Comparison of ENCODE assay signal across 9 mouse cellular contexts in the genomic region with DNA sequence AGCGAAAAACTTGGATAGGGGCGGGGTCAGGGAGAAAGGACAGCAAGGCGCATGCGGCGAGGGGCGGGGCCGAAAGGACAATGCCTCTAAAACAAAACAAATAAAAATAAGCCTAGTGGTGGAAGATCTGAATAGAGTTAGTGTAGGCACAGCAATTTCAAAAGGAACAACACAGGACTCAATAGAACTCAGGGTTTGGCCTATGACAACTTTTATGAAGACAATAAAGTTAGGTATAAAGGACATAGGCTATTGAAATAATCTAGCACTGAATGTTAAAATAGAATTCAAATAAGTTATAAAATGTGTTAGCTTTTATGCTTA. TPM values are rescaled to one million over a fixed set of nuclear protein-coding genes. Genes with fewer than 3 reads are reported as not detected.
DNase-seq lines count a peak whose midpoint lies in the region; ATAC-seq and TF ChIP-seq lines count a peak whose summit lies in the region.
"Had no signal": no experiment of that assay in that cellular context is flagged by ENCODE, and none has a peak within 500 bp of the region (broad histone marks: within the 10 kb centered on the region; RNA-seq: fewer than 3 reads in every experiment).

No protein-coding gene starts in this region.

- peak; percentile 96 to 98 for DNase-seq in kidney, adult 8-10 months
- DNase-seq in kidney, adult 11 months = no peak
- no peak for DNase-seq in embryonic facial prominence, embryonic 11.5 days (ENCODE audit: low spot score)
- no peak for DNase-seq in thymus, adult 18-20 months
- DNase-seq in cerebellum, postnatal 14 days = no peak
- no peak for DNase-seq in cerebellum, postnatal 10 days

- peak overlapping the region; percentile 96; the same call in 1 of the 2 replicates for H3K27ac ChIP-seq in embryonic facial prominence, embryonic 11.5 days (replicated peaks; ENCODE audit: low read depth, low read length)
- peak overlapping the region; percentile 97 for H3K27ac ChIP-seq in intestine, postnatal 0 days (ENCODE audit: low read depth, low read length)
- H3K27ac ChIP-seq in midbrain, embryonic 15.5 days = peak overlapping the region; percentile 97

- peaks cover 10% of the 10 kb centered on the region; the same call in 1 of the 2 replicates for H3K36me3 ChIP-seq in embryonic facial prominence, embryonic 11.5 days (replicated peaks; ENCODE audit: control insufficient read depth, insufficient read depth, low read depth, low read length)
- peaks cover 40% of the 10 kb centered on the region for H3K36me3 ChIP-seq in intestine, postnatal 0 days (ENCODE audit: control insufficient read depth, insufficient read depth)
- H3K36me3 ChIP-seq in midbrain, embryonic 15.5 days (replicated peaks) = peaks cover 39% of the 10 kb centered on the region

- no peaks in the 10 kb centered on the region for H3K9me3 ChIP-seq in embryonic facial prominence, embryonic 11.5 days (replicated peaks; ENCODE audit: control insufficient read depth, low read length)
- H3K9me3 ChIP-seq in intestine, postnatal 0 days (ENCODE audit: control insufficient read depth) = no peaks in the 10 kb centered on the region
- H3K9me3 ChIP-seq in midbrain, embryonic 15.5 days = no peaks in the 10 kb centered on the region

- WGBS in embryonic facial prominence, embryonic 11.5 days = 0% methylated on average over 7 of the region's 7 CpGs
- 0% methylated on average over 7 of the region's 7 CpGs for WGBS in intestine, postnatal 0 days
- under 1% methylated on average over 7 of the region's 7 CpGs for WGBS in midbrain, embryonic 15.5 days

- TF ChIP-seq CTCF in intestine, postnatal 0 days (IDR thresholded peaks at IDR 0.05; ENCODE audit: low read depth) = peak; percentile 31; the same call in 1 of the 2 replicates

- H3K9ac ChIP-seq in embryonic facial prominence, embryonic 11.5 days (replicated peaks; ENCODE audit: low read length) = no peak overlapping the region
- no peak overlapping the region for H3K9ac ChIP-seq in intestine, postnatal 0 days (ENCODE audit: low read depth, low read length)
- H3K9ac ChIP-seq in midbrain, embryonic 15.5 days = peak overlapping the region; percentile 72; the same call in 1 of the 2 replicates

- peak overlapping the region; percentile 81 for H3K4me3 ChIP-seq in embryonic facial prominence, embryonic 11.5 days (ENCODE audit: low read depth, low read length)
- peak overlapping the region; percentile 67 for H3K4me3 ChIP-seq in intestine, postnatal 0 days (ENCODE audit: low read depth, low read length)
- H3K4me3 ChIP-seq in midbrain, embryonic 15.5 days = peak overlapping the region; percentile 74

- H3K4me1 ChIP-seq in embryonic facial prominence, embryonic 11.5 days (ENCODE audit: control insufficient read depth, insufficient read depth, low read length) = no peaks in the 10 kb centered on the region
- no peaks in the 10 kb centered on the region for H3K4me1 ChIP-seq in intestine, postnatal 0 days (replicated peaks; ENCODE audit: control insufficient read depth, insufficient read depth, low read length)
- peaks cover 21% of the 10 kb centered on the region for H3K4me1 ChIP-seq in midbrain, embryonic 15.5 days

- ATAC-seq in embryonic facial prominence, embryonic 11.5 days (replicated peaks; ENCODE audit: insufficient number of reproducible peaks, low FRiP score, low TSS enrichment, low read depth) = no peak
- ATAC-seq in intestine, postnatal 0 days = no peak
- no peak for ATAC-seq in midbrain, embryonic 15.5 days (replicated peaks)

- peak overlapping the region; percentile 91 for H3K4me2 ChIP-seq in embryonic facial prominence, embryonic 11.5 days (ENCODE audit: low read depth, low read length)
- H3K4me2 ChIP-seq in intestine, postnatal 0 days (replicated peaks; ENCODE audit: low read depth) = peak overlapping the region; percentile 76
- peak overlapping the region; percentile 93 for H3K4me2 ChIP-seq in midbrain, embryonic 15.5 days

- H3K27me3 ChIP-seq in embryonic facial prominence, embryonic 11.5 days (ENCODE audit: control insufficient read depth, insufficient read depth, low read length) = no peaks in the 10 kb centered on the region
- no peaks in the 10 kb centered on the region for H3K27me3 ChIP-seq in intestine, postnatal 0 days (replicated peaks; ENCODE audit: control insufficient read depth, insufficient read depth, low read length)
- H3K27me3 ChIP-seq in midbrain, embryonic 15.5 days (replicated peaks) = no peaks in the 10 kb centered on the region
- H3K27me3 ChIP-seq: Patski had no signal

RNA-seq across cellular contexts. Expression of a gene that starts 0.3 kb away (rescaled TPM):
- 20.9 and 24.8 TPM in 2 replicates for polyA plus RNA-seq in embryonic facial prominence, embryonic 11.5 days (2014; fragmentation: Nextera tagmentation; extraction: Ambion mirVana)
- 14.9 and 15.2 TPM in 2 replicates for polyA plus RNA-seq in intestine, postnatal 0 days (2015; fragmentation: Nextera tagmentation; extraction: Ambion mirVana)
- polyA plus RNA-seq in midbrain, embryonic 15.5 days (2015; fragmentation: Nextera tagmentation; extraction: Ambion mirVana) = 67.0 and 67.3 TPM in 2 replicates

RNA-seq across cellular contexts. Expression of a gene that starts 1.6 kb away (rescaled TPM):
- 4.5 and 4.8 TPM in 2 replicates for polyA plus RNA-seq in embryonic facial prominence, embryonic 11.5 days (2014; fragmentation: Nextera tagmentation; extraction: Ambion mirVana)
- polyA plus RNA-seq in intestine, postnatal 0 days (2015; fragmentation: Nextera tagmentation; extraction: Ambion mirVana) = 2.0 TPM in 2 replicates
- 18.1 and 19.7 TPM in 2 replicates for polyA plus RNA-seq in midbrain, embryonic 15.5 days (2015; fragmentation: Nextera tagmentation; extraction: Ambion mirVana)

RNA-seq across cellular contexts. Expression of a gene that starts 8.5 kb away (rescaled TPM):
- 0.27 and 0.39 TPM in 2 replicates for polyA plus RNA-seq in embryonic facial prominence, embryonic 11.5 days (2014; fragmentation: Nextera tagmentation; extraction: Ambion mirVana)
- 0.63 and 0.78 TPM in 2 replicates for polyA plus RNA-seq in intestine, postnatal 0 days (2015; fragmentation: Nextera tagmentation; extraction: Ambion mirVana)
- 7.0 and 7.5 TPM in 2 replicates for polyA plus RNA-seq in midbrain, embryonic 15.5 days (2015; fragmentation: Nextera tagmentation; extraction: Ambion mirVana)

RNA-seq across cellular contexts. Expression of a gene that starts 14.0 kb away (rescaled TPM):
- 1.3 and 1.5 TPM in 2 replicates for polyA plus RNA-seq in embryonic facial prominence, embryonic 11.5 days (2014; fragmentation: Nextera tagmentation; extraction: Ambion mirVana)
- polyA plus RNA-seq in intestine, postnatal 0 days (2015; fragmentation: Nextera tagmentation; extraction: Ambion mirVana) = 0.25 and 0.52 TPM in 2 replicates
- polyA plus RNA-seq in midbrain, embryonic 15.5 days (2015; fragmentation: Nextera tagmentation; extraction: Ambion mirVana) = 0.56 and 0.58 TPM in 2 replicates

RNA-seq across cellular contexts. Expression of a gene that starts 27.4 kb away (rescaled TPM):
- polyA plus RNA-seq in embryonic facial prominence, embryonic 11.5 days (2014; fragmentation: Nextera tagmentation; extraction: Ambion mirVana) = 46.2 and 47.7 TPM in 2 replicates
- polyA plus RNA-seq in intestine, postnatal 0 days (2015; fragmentation: Nextera tagmentation; extraction: Ambion mirVana) = 23.6 and 26.2 TPM in 2 replicates
- polyA plus RNA-seq in midbrain, embryonic 15.5 days (2015; fragmentation: Nextera tagmentation; extraction: Ambion mirVana) = 88.0 and 91.7 TPM in 2 replicates

Comparison
In these comparisons a context has a peak if more than half of its experiments do, and no peak if none do; other contexts are left out.
1. DNase-seq: peak in kidney, adult 8-10 months (2 of 2); none in kidney, adult 11 months (single experiment), embryonic facial prominence, embryonic 11.5 days (single experiment), thymus, adult 18-20 months (0 of 2), cerebellum, postnatal 14 days (0 of 2) and cerebellum, postnatal 10 days (0 of 2).
2. Peak in every context shown above with its lines, with median percentiles within 50 percentile points of each other: H3K27ac ChIP-seq, H3K4me2 ChIP-seq and H3K4me3 ChIP-seq.